Mouse (Mus musculus) spleen, embryonic (tissue): ENCODE data around the gene Cd79a.

Experiments used
- CTCF ChIA-PET: fragments of 350-600 bp; sonication (Branson Sonifier 250); formaldehyde crosslinking; loops from one replicate; lab custom pipeline; 2022; lab: Charles Lee

Gene Cd79a

DNA sequence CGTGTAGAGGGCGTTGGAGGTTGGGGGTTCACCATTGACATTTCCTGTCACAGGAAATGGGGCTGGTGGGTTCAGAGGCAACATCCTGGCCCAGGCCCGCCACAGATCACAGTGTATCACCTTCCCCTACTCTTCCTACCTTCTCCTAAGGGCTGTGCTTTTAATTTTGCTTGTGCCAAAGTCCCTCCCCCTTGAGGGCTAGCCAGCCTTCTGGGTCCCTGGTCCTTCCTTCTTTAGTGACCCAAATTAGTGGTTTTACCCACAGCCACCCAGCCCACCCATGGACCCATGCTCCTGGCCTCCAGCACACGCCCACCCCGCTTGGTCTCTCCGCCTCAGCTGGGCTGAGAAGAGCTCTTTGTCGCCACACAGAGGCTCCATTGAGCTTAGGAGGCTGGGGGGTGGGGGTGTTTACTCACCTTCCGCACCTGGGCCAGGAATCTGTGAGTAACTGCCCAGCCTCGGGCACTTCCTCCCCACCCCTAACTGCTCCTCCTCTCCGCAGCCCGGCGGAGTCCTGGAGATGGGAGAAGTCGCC is 10.1 kb downstream of the Cd79a start:
- CTCF ChIA-PET = interaction anchor here (1.9 kb wide), 1 partner anchor 16 kb away, joined by 10 read pairs; no protein-coding TSS in a partner anchor

DNA sequence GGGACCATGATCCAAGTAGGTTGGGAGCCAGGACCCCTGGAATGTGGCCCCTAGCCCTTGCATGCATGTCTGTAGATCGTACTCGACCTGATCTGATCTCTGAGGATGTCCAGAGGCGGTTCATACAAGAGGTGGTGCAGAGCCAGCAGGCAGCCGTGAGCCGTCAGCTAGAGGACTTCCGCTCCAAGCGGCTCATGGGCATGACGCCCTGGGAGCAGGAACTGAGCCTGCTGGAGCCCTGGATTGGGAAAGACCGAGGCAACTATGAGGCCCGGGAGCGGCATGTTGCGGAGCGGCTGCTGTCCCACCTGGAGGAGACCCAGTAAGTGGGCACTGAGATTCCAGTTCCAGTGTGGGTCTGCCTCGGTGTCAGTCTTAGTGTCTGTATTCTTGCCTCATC is 15.3 kb downstream of the Cd79a start:
- CTCF ChIA-PET = no interaction called here

DNA sequence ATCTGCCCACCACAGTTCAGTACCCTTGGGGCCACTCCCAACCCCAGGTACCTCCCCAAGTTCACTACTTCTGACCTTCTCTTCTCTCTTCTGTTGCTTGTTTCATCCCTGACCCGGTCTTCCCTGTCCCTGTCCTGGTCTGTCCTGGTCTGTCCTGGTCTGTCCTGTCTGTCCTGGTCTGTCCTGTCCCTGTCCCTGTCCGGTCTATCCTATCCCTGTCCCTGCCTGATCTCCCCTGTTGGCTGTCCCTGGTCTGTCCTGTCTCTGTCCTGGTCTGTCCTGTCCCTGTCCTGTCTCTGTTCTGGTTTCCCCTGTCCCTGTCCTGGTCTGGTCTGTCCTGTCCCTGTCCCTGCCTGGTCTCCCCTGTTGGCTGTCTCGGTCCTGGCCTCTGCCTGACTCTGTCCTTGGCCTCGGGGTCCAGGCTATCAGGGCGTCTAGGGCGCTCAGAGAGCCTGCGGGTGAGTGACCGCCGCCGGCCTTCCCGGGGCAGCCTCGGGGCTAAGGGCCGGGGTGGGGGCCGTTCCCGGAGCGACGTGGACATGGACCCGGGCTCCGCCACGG is 21.7 kb downstream of the Cd79a start:
- CTCF ChIA-PET = interaction anchor here (0.6 kb wide), 1 partner anchor 9 kb away, joined by 16 read pairs; no protein-coding TSS in a partner anchor

DNA sequence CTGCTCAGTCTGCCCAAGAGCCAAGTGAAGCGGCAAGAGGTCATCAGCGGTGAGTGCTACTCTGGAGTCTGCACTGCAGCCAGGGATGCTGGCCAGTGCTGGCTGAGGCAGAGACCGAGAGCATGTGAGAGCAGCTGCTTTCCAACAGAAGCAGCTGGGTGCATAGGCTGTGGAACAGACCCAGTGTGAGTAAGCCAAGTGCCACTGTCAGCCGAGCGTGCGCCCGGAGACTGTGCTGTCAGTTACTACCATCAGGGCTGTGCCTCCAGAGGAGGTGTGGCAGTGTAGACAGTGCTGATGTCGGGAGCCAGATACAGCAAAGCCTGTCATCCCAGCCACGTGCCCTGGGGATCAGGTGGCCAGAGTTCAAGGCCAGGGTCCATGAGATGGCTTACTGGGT is 22.5 kb downstream of the Cd79a start:
- CTCF ChIA-PET = interaction anchor here (0.6 kb wide), 1 partner anchor 162 kb away, joined by 3 read pairs; no protein-coding TSS in a partner anchor

DNA sequence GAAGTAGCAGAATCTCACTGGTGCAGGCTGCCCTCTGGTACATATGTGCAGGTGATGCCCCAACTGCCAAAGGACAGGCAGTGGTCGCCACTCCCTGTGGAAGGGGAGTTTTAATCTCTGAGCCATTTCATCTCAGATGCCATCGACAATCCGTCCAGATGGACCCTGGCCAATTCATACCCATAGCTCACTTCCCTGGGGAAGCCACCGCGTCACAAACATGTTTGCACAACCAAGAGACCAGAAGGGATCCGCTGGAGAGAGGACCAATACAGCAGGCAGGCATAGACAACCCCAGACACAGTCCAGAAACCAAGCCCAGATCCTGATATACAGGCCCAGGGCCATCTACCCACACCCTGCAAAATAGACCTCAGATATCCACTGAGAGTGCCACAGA is 33.3 kb downstream of the Cd79a start:
- CTCF ChIA-PET = no interaction called here

DNA sequence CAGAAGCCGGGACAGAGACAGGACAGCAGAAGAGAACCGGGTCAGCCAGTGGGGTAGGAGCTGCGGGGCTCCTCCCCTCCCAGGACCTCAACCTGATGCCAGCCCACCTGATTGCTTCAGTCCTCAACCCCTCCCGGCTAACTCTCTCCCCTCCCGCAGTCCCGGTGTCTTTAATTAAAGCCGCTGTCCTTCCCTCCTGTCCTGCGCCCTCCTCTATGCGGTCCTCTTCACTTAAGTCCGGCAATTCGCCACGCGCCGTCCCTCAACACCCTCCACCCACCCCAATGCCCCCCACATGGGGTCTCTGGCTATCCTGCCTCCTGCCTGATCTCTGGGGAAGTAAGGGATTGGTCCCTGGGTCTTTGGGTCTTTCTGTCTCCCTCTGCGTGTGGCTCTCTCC is 34.5 kb downstream of the Cd79a start:
- CTCF ChIA-PET = interaction anchor here (0.6 kb wide), 1 partner anchor 37 kb away, joined by 5 read pairs; no protein-coding TSS in a partner anchor

DNA sequence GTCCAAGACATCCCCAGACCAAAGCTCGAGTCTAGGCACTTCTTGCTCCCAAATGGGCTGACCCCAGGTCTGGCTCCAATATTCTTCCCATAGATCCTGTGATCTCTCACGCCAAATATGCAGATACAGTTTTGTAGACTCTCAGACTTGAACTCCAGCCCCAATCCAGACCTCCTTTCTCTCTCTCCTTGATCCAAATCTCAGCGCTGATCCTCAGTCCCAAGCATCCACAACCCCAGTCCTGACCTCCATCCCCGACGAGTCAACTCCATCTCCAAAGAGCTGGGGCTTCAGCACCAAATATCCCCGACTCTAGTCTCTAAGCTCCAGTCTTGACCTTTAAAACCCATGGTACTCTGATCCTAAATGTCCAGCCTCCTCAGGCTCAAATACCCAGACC is 46.5 kb downstream of the Cd79a start:
- CTCF ChIA-PET = interaction anchor here (0.6 kb wide), 1 partner anchor 713 kb away, joined by 3 read pairs; no protein-coding TSS in a partner anchor

DNA sequence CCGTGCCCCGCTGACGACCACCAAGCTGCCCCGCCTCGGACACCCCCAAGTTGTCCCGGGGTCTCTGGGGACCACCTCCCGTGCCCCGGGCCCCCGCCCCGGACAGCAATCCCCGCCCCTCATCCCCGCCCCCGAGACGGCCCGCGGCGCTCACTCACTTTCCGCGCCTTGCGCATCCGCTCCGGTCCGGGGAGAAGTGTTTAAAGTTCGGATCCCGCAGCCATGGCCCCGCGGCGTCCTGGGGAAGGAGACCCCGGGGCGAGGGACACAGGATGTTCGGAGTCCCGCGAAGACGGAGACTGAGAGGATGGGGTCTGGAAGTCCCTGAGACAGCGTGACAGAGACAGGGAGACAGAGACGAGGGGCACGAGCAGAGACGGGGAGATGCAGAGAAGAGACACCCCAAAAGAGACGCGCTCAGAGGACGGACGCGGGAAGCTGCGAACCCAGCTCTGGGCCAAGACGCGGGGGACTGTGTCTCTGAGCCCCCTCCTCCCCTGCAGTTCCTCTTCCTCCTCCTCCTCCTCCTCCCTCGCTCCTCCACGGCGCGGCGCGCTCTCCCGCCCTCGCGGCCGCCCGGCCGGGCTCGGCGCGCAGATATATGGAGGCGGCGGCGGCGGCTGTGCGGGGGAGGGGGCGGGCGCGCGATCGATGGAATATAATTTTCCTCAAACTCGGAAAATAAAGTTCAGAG is 47.2 kb downstream of the Cd79a start, which contains the start of gene Gm4881:
Gm4881 (minus strand) TSS at position 238 of the 694 bp plus-strand sequence.
- CTCF ChIA-PET = interaction anchor here (0.7 kb wide), 1 partner anchor 40 kb away, joined by 4 read pairs; no protein-coding TSS in a partner anchor

DNA sequence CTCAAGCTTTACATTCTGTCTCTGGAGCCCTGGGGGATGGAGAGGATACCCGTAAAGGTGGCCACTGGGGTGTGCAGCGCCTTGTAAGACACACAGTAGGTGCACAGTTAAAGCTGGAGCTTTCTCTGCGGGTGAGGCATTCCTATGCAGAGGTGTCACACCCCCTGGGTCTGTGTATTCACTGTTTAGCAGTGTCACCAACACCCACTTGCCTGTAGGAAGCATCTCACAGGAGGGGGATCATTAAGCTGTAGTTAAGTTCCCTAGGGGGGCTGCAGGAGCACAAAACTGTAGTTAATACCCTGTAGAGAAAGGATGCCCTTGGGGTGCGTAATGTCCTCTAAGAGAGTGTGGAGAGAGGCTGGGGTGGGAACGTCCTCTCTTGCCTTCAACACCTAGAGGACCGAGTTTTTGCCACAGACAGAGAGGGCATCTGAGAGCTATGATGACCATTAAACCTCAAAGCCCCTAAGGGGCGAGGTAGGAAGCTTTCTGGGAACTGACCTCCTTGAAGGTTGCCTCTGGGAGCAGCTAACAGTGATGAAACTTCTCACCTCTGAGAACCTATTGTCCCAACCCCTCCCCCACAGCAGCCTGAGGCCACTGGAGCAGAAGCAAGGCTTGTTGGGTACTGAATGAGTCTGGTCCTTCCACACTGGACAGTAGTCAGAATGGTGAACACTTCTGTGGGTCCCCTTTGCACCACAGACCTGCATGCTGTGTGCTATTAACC is 50.3 kb downstream of the Cd79a start:
- CTCF ChIA-PET = interaction anchor here (0.5 kb wide), 1 partner anchor 144 kb away, joined by 3 read pairs; no protein-coding TSS in a partner anchor

DNA sequence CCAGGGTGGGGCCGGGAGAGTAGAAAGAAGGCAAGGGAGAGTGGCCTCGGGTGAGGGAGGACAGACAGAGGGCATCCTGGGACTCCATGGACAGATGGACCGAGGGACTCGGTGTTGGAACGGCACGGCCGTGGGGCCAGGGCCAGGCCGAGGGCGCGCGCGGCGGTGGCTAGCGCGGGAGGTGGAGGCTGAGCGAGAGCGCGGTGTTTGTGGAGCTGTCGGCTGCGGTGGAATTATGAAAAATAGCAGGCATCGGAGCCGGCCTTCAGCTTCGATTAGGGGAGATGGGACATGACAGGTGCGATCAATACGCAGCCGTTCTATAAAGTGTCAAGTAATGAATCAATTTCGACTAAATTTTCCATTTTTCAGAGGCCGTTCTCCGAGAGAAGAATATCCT is 51.6 kb downstream of the Cd79a start:
- CTCF ChIA-PET = no interaction called here

DNA sequence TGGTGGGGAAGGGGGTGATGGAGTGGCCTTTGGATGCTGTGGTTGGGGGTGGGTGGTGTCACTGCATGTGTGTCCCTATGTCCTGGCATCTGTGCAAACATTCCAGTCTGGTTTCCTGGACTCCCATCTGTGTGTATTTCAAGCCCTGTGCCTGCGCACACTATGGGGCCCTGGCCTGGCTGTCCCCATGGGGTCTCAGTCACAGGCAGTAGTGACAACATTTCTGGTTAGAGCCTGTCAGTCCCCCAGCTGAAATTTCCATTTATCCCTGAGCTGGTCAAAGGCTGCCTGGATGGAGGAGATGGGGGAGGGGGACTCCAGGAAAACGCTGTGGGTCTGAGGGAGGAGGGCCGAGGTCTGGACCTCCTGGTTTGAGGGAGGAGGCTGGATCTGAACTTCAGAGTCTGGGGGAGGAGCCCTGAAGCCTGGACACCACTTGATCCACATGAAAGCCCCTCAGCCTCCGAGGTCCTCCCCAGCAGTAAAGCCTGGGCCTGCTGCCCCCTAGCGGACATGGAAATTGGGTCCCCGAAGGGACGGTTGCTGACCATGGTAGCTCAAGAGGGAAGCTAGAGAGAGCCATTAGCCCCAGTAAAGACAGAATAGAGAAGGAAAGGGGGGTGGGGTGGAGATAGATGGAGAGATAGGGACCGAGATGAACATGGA is 52.9 kb downstream of the Cd79a start:
- CTCF ChIA-PET = interaction anchor here (0.5 to 1.2 kb wide), 2 partner anchors 15 to 63 kb away, joined by 4 to 5 read pairs; no protein-coding TSS in a partner anchor
